Mouse (Mus musculus): ENCODE data around the gene Prdm16. TPM values are rescaled to one million over a fixed set of nuclear protein-coding genes. Genes with fewer than 3 reads are reported as not detected.

The Prdm16 gene
- total RNA-seq, 2 experiments from 2014 or later = 4.0 to 4.7 TPM

DNA sequence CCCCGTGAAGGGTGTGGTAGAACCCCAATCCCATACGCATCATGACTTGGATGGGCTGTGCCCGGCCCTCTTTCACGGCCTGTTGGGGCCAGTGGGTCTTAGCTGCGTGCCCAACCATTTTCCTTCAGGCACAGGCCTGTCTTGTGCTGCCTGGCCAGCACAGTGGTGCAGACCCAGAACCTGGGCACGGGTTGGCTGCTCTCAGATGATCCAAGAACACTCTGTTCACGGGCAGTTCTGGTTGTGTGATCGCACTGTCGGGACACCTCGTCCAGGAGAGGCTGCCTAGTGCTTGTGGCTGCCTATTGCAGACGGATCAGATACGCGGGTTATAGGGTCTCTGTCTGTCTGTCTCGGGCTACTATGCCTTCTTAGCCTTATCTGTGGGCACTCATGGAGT lies 154.0 kb downstream of the Prdm16 start:
- no peak for DNase-seq (ENCODE audit: low spot score in 2 of 2)

DNA sequence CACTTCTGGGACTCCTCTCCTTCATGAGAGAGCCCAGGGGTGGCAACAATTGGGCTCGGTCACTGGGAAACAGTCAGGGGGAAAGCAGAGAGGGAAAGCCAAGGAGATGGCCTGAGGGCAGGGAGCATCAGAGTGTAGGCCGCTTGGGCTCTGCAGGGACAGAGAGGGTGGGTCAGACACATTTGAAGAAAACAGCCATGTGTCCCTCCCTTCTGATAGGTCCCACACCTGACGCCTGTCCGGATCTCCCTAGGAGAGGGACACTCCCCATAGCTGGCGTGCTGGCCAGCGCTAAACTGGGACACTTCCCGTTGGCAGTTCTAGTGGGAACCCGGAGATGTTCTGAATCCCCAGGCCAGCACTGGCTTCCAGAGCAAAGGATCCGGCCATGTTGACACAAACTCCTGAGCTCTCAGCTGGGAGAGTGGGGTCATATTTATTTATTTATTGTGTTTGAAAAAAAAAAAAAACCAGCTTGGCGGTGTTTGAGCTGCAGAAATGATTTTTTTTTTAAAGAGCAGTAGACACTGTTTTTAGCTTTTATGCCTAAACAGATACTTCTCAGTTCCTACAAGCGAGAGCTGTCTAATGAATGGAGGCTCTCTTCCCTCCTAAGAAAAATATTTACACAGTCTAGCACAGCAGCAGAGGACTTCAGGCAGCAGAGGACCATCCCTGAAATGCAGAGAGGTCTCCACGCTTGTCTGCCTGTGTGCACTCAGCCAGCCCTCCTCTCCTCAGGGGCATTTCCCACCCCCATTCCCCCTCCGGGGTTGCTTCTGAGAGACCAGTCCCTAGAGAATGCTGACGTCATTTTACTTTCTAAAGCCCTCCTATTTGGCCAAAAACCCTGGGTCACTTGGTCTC lies 154.7 kb downstream of the Prdm16 start:
- no peak for DNase-seq (ENCODE audit: low spot score in 2 of 2)

DNA sequence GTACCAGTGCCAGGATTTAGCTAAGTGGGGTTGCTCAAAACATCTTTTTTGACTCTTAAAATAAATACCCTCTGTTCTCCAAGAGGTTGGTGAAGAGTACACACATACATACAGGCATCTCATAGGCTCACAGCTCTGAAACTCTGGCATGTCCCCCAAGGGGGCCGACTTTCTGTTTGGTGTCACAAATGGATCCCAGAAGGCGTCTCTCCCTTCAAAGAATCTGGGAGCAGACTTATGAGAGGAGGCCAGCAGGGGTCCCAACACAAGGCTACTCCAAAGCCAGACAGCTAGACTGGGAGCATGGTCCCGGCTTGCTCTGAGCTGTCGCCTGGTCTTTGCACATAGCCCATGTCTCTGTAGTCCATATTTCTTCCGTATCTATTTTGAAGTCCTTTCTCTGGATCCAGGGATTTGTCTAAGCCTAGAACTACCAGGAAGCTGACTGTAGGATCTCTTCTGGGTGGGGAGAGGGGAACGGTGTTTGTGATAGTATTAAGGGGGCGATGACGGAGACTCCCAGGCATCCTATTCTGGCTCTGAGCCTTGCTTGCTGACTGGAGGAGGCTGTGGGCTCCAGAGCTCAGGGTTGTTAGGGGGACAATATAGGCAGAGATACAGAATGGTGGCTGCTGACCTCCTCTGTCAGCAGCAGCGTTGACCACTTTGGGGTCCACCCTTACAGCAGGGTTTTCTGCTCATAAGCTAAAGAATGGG lies 156.0 kb downstream of the Prdm16 start:
- DNase-seq (ENCODE audit: low spot score in 2 of 2) = no peak

DNA sequence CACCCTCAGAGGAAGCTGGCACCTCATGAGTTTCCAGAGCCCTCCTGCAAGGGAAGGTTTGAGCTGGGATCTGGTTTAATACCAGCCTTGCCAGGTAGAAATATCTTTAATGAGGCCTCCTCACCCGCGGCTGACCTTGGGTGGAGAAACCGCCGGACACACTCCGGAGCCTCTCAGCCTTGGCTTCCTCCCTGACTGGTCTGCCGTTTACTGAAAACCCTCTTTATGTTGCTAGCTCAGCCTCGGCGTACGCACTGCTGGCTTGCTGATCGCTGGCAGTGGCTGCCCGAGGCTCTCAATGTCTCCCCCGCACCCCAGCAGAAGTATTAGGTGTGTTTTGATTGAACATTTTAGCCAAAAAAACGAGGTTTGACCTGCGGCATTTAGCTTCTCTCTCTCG lies 156.5 kb downstream of the Prdm16 start:
- no peak for DNase-seq (ENCODE audit: low spot score in 2 of 2)

DNA sequence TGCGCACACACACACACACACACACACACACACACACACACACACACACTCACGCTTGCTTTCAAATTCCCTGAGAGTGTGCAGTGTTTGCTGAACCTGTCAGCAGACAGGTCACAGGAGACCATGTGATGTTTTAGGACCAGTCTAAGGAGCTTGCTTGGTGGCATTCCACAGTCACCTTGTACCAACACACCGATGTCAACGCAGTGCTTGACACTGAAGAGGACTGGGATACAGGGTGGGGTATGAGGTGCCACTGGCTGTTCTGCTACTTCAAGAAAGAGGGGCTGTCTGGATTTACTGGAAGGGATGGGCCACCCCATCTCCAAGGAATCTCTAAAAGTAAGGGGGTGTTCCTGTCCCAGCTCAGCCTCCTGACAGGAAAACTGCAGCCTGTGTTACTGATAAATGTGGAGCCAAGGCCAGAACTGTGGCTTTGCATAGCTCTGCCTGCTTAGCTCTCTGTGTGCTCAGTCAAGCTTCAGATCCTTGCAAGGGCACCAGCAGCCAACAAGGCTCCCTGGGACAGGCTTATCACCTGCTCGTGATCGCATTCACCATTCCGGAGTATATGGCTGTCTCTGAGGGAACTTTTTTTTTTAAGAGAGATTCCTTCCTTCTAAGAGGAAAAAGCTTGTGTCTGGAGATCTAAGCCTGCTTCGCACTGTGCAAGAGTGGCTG lies 157.6 kb downstream of the Prdm16 start:
- no peak for DNase-seq (ENCODE audit: low spot score in 2 of 2)

DNA sequence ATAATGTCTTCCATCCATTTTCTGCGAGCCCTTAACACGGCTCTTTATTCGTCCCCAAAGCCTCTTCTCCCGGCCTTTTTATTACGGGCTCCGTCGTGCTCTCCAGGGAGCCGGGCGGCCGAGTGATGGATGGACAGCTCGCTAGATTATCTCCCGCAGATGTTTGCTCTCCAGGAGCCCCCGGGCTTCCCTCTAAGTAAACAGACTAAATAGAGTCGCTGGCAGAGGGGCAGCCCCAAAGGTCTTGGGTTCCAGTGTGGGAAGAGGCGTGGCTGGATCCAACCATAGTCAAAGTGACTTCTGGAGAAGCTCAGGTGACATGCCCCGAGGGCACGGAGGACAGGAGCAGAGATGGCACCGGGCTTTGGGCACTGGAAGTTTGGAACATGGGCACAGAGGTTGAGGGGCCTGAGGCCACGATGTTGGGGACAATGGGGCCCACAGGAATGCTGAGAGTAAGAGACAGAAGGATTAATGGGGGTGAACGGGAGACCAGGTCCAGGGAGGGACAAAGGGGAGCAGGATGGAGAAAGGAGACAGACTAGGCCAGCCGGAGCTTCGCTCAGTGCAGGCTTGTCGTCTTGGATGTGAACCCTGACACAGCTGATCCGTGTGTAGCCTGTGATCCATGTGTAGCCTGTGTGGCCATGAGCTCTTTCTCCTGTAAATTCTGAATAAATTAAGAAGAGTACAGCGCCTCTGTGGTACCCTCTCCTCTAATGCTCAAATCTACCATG lies 162.9 kb downstream of the Prdm16 start:
- no peak for DNase-seq (ENCODE audit: low spot score in 2 of 2)

DNA sequence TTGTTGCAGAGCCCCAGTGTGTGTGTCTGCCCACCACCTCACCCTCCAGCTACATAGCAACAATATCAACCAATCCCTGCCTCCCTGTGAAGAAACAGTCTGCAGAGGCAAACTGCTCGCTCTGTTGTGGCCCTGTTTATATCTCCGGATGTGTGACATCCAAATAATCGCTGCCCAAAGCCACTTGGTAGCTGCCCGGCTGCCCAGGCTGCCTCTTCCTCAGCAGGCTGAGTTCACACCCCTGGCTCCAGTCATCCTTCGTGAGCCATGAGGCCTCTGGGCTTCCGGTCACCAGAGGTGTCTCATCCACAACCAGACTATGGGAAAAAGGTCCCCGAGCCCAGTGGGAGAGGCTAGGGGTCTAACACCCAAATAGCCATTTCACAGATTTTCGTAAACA lies 164.1 kb downstream of the Prdm16 start:
- no peak for DNase-seq (ENCODE audit: low spot score in 2 of 2)

DNA sequence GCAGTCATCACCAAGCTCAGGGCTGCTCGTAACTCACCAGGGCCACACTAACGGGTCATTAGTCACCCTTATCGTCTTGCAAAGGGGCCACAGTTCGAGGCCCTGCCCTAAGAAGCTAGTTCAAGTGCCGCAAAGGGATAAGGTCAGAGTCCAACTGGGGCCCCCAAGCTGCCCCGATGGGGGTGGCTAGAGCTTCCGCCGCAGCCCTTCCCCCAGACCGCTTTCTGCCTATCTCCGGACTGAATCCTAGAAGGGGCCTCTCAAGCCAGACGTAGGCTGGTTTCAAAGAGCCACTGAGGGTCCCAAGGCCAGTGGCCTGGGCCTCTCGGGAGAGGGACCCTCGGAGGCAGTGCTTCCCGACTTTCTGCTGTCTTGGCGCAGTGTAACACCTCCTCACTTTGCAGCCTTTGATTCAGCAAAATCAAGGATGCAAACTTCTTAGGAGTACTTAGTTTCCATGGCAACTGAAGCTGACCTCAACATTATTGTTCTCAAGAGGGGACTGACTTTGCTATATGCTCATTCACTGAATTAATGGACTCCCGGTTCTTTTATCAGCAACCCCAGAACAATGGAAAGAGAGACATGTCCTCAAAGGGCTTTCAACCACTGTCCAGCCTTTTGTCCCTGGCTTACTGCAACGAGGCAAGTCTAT lies 165.1 kb downstream of the Prdm16 start:
- no peak for DNase-seq (ENCODE audit: low spot score in 2 of 2)

DNA sequence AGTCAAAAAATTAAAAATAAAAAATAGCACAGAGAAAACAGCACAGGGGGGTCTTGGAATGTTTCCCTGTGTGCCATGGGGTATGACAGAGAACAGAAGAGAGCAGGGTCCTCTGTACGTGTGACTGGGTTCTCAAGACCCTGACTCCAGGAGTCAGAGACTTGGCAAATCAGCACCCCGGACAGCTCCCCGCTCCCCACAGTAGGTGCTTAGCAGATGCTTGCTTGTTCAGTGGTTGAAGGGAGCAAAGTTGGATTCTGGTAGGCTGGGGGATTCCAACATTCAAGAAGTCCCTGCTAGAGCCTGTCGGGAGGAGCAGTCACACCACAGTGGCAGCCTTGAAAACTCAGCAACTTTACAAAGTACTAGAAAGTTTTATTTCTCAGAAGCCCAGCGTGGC lies 170.4 kb downstream of the Prdm16 start:
- DNase-seq (ENCODE audit: low spot score in 2 of 2) = peak in 1 of 2 experiments; percentile 29

DNA sequence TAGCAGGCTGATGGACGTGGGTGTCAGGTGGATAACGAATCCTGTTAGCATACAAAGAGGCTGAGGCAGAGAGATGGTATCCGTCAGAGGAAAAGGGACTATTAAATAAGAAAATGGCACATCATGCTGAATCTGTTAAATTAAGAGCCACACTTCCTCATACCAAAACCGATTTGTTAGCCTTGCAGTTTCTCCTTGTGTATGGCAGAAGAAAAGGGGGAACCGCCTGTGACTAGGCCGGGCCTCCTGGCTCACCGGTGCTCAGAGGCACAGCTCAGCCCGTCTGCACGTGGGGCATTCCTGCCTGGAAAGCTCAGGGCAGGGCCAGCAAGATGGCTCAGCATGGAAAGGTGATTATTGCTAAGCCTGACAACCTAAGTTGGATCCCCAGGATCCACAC lies 171.6 kb downstream of the Prdm16 start:
- no peak for DNase-seq (ENCODE audit: low spot score in 2 of 2)

DNA sequence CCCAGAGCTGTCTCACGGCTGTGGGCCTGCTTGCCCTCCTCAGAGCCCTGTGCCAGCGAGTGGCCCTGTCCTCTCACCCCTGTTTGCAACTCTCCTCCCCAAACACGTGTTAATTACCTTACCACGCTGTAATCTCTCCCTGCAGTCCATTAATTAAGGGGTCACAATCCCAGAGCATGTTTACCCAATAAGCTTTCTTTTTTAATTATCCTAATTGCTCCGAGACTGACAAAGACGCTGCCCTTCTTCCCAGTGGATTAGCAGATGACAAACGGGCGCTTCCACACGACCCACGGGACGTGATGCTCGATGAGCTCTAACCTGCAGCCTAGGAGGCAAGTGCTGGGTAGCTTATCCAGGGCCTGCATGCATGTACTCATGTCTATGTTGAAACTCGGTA lies 176.7 kb downstream of the Prdm16 start:
- DNase-seq (ENCODE audit: low spot score in 2 of 2) = no peak

DNA sequence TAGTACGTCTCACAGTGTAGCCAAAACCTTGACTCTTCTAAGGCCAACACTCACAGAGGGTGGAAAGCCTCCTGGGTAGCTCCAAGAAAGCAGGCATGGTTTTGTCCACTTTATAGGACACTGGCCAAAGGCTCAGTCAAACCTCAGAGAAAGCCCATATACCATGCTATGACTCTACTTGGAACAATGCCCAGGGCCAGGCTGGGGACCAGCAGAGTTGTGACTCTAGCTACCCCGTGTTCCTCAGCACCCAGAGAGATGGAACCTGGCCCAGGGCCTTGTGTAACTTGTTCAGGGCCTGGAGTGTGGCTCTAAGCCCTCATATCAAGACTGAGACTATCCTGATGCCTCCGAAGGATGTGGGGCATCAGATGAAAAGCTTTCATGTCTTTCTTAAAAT lies 178.9 kb downstream of the Prdm16 start:
- DNase-seq (ENCODE audit: low spot score in 2 of 2) = no peak

DNA sequence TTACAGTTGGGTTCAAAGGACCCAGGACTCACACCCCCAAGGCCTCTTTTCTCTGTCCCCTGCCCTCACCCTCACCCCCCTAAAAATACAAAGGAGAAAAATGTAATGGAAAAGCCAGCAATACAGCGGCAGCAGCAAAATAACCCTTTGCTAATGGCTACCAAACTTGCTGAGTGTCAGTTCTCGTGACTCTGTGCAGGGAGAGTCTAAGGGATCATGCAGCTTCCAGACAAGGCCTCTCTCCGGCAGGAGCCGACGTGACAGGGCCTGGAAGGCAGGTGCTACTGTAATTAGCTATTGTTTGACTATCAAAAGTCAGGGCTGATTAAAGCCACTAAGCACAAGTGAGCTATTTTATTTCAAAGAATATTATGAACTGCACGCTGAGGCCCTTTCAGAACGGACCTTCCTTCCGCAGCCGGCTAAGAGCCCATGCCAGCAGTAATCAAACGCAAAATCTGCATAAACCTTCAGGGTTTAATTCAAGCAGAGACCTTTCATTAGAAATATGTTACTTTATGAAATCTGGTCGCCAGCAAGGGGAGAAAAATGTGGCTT lies 180.3 kb downstream of the Prdm16 start:
- DNase-seq (ENCODE audit: low spot score in 2 of 2) = no peak

DNA sequence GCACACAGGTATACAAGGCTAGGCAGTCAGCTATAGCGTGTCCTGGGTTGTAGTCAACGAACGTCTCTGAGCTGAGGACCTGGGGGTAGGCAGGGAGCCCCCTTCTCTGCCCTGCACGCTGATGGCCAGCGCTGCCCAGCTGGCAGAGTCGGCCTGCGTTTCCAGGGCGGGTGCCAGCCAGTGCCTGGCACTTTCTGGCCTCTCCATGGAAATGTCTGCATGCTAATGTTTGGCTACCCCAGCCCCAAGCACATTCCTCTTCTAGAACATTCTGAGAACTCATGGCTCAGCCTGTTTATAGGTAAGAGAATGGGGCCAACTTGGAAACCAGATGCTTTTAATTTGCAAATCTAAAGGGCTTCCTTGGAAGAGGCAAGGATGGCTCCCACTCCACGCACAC lies 186.2 kb downstream of the Prdm16 start:
- DNase-seq (ENCODE audit: low spot score in 2 of 2) = no peak

DNA sequence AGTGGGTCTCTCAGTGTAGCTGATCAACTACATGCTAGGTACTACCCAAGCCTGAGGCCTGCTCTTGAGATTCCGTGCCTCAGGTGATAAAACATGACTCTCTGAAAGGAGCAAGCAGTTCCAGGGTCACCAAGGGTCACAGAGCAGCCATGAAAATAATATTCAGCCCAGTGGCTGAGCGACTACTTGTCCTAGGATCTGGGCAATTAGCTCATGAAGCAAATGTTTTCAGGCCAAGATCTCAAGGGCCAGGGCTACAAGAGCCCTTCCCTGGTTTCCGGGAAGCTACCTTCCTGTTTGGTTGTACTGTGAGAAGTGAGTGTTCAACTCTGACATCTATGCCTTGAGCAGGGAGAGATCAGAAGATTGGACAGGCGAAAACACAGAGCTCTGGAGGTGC lies 186.6 kb downstream of the Prdm16 start:
- DNase-seq (ENCODE audit: low spot score in 2 of 2) = no peak

DNA sequence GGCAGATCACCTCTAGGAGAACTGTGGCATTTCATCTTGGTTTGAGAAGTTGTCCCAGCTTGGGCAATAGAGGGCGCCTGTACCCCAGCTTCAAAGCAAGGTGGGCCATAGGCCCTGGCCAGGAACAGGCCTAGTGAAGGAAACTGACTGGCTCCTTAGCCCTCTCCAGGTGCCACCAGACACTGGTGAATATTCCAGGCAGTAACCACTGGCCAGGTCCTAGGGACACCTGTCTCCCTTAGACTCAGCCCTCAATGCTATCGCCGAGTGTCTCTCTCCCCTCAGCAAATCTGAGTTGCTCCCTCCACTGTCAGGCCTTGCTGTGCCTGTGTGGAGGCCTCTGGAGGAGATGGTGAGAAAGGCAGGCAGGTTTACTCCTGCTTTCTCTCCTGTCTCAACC lies 187.3 kb downstream of the Prdm16 start:
- DNase-seq (ENCODE audit: low spot score in 2 of 2) = peak in 1 of 2 experiments; percentile 29

DNA sequence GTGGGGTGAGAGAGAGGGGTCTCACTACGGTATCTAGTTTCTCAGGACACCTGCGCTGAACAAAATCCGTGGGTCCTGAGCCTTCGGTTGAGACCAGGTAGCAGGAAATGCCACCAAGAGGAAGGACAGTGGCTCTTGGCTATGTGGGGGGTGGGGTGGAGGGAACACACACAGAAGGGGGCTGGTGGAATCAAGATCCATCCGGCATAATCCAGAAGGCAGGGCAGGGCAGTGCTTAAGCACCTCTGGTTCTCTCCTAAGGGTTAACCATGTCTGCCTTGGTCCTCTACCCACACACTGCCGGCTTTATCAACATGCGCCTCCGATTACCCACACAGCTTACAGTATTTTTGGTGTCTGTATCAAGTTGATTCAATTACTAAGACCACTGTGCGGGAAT lies 191.0 kb downstream of the Prdm16 start:
- DNase-seq (ENCODE audit: low spot score in 2 of 2) = no peak

DNA sequence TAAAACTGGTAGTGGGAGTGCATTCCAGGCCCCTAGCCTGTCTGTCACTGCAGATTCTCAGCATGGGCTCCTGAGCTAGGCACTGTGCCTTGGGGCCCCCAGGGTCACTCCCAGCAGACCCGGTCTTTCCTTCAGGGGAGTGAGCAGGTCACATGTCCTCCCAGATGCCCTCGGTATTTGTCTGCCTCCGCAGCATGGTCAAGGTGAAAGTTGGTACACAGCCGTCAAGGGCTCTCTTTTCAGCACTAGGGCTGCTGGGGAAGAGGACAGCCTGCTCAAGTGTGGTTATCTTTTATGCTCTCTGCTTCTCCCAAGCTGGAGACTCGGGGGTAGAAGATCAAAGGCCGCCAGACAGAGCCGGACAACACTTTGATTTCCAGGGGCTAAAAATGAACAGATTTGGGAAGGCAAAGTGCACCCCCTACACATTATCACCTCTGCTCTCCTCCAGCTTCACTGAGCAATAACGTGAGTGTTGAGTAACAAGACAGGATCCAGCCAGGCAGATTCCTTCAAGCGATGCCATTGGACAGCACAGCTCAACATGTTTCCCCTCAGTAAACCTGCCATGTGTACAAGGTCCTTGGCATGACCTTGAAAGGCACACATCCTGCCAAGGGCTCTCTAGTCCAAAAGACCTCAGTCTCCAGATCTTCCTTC lies 193.9 kb downstream of the Prdm16 start:
- DNase-seq (ENCODE audit: low spot score in 2 of 2) = no peak

DNA sequence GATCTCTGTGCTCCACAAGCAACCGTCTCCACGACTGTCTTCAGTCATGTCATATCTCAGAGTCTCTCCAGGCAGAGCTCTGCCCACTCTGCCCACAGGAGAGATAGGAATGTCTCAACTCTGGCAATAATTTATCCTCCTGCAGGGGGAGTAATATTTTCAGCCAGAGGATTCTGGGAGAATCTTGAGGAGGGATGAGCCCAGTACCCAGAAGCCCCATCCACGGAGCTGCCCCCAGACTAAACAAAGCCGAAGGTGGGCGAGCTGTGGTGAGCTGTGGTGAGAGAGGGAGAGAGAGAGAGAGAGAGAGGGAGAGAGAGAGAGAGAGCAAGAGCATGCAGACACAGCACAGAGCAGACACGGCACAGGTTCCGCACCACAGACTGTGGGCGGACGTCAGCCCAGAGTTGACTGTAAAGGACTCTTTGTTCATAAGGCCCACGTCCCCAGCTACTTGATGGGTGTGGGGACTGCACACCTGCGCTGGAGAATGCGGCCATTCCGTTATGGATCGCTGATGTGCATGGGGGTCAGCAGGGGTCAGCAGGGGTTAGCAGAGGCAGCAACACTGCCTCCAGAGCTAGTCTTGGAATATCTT lies 197.1 kb downstream of the Prdm16 start:
- DNase-seq (ENCODE audit: low spot score in 2 of 2) = no peak

DNA sequence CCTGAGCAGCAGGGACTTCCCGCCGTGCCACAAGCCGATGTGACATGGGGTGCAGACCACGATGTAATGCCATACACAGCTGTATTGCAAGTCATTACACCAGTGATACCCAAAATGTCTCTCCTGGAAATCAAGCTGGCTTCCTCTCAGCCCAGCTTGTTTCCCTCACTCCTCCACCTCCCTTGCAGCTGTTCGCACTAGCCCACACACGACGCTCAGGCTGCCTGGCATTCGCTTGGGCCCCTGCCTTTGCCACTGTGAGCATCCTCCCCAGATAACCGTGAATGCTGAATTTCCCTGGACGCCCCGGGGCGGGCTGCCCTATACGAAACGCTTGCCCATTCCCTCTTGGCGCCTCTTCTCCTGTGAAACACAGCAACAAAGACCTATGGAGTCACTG lies 198.1 kb downstream of the Prdm16 start:
- no peak for DNase-seq (ENCODE audit: low spot score in 2 of 2)

All from gastrocnemius, postnatal 4 days (tissue).